Mouse (Mus musculus): ENCODE measurements at regions not wholly inside any gene's neighbourhood (a gene's known extent, or its start where the extent isn't known, plus 50 kb on each side); places are given as distances from the start of the nearest gene placed in this dataset.
"Not testable (repeated sequence)": the region's sequence is repeated elsewhere in the genome, so short reads cannot be mapped to it uniquely, and the experiment has no call there.

- DNase-seq = no peak
These were observed 88.3 kb upstream of the Tmem28 start for GRCm38 (mm10) chrX:99732526-99732925.

- DNase-seq = no peak
These were observed 95.7 kb upstream of the Tmem28 start for GRCm38 (mm10) chrX:99725101-99725500.

- DNase-seq = no peak
These were observed 125.5 kb upstream of the Tmem28 start for GRCm38 (mm10) chrX:99695366-99695765.

DNA sequence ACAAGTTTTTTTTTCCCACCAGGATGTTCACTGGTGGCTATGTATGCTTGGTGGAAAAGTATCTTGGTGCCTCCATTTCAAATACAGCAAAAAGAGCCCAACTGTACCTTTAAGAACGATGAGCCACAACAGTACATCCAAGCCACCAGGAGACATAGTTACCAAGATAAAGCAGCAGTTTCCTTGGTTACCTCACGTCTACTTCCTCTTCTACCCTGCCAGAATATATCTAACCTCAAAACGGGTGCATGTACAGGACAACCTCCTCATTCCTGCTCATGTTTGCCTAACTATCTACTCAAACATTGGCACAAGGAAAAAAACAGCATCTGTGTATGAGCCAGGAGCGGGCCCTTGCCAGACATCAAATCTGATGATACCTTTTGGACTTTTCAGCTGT is 129.8 kb upstream of the Tmem28 start:
- no peak for DNase-seq

DNA sequence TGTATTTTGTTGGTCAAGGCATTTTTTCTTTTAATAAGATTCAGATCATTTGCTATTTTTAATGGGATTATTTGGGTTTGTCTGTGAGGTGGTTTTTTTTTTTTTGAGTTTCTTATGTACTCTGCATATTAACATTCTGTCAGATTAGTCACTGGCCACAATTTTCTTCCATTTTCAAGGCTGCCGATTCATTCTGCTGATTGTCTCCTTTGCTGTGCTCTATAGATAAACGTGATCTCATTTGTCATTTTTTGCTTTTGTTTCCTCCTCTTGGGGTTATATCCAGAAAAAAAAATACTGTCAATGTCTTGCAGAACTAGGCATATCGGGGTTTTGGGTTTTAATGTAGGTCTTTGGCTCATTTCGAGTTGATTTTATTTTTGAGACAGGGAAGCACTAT is 131.1 kb upstream of the Tmem28 start:
- no peak for DNase-seq

GRCm38 (mm10) chrX:99682491-99682890 is 138.3 kb upstream of the Tmem28 start:
- not testable (repeated sequence) for DNase-seq

DNA sequence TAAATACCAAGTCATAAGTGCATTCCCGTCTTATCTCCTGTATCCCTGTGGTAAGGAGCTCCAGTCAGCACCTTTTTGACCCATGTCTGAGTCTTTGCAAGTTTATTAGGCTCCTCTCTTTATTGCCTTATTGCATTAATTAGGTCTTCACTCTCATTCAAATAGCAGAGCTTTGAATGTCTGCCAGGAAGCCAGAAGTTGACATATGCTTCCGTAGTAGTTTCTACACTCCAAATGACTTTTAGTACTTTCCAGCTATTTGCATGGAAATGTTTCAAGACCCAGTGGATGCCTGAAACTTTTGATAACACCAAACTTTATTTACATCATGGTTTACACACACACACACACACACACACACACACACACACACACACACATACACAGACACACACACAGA is 153.2 kb upstream of the Tmem28 start:
- no peak for DNase-seq

GRCm38 (mm10) chrX:99662566-99662965 is 158.3 kb upstream of the Tmem28 start:
- DNase-seq = no peak

DNA sequence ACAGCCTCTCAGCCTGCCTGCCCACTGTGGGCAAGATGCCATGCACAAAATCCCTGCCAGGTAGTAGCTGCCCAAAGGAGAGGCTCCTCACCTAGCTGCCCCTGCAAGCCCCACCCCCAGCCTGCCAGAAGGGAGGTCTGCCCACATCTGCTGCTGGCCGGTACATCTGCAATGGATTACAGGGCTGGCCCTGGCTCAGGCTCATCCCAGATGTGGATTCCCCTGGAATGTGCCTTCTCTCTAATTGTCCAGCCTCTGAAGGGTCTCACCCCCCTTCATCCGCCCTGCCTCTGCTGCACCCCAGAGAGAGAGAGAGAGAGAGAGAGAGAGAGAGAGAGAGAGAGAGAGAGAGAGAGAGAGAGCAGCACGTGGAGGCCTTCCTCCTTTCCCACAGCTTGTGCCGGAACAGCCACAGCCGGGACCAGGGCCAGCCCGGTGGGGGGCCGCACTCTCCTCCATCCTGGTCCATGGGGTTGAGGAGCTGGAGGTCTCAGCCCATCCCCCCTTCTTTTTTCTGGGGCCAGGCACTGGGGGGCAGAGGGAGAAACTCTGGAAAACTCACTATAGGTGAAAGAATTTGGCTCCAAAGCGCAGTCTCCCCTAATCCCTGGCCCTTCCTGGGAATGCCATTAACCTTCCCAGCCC is 161.2 kb upstream of the Tmem28 start:
- no peak for DNase-seq

DNA sequence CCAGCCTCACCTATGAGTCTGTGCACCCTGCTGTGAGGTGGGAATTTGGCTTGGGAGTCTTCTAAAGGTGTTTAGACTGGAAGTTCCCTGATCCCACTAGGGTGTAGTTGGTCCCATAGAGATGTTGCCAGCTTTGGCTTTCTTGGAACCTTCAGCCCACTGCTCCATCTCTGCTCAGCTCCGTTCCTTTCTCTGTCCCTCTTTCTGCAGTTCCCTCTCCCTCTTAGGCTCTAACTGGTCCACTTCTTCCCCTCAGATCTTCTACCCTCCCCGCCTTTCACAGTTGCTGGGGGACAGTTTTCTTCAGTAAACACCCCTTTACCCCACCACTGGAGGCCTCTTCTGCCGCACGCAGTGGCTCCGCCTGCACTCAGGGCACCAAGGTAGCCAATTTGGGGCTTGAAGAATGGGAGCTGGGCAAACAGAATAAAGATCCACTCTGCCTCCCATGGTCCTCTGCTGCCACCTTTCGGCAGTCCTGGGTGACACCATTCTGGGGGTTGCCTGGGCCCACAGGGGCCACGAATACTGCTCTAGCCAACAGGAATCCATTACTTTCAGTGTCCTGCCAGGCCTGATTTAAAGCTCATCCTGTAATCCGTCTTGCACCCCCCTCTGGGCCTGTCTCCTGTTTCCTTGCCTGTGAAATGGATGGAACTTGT is 162.9 kb upstream of the Tmem28 start:
- peak; percentile 33 to 39 for DNase-seq

- no peak for DNase-seq
These were observed 163.8 kb upstream of the Tmem28 start for GRCm38 (mm10) chrX:99656988-99657387.

DNA sequence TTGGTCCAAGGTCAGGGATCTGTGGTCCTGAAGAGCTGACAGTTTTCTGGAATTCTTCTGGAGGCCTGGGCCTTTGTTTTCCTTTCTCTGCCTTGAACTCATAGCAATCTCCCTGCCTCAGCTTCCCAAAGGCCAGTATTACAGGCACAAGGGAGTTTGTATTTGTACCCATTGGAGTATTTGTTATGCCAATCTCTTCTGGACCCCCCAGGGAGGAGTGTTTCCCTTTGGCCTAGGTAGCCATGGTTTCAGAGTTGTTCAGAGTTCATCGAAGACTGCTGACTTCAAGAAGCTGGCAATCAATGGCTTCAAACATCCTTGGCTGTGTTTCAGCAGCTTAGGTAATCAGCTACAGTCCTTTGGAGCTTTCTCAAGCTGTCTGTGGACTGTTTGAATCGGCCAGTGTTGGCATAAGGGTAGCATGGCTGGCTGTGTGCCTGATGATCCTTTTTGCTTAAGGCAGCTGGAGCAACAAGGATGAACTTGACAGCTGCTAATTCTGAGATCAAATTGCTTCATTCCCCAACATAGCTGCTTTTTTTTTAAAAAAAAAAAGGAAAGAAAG is 161.2 kb upstream of the Pja1 start:
- peak; percentile 4 to 22 for DNase-seq

DNA sequence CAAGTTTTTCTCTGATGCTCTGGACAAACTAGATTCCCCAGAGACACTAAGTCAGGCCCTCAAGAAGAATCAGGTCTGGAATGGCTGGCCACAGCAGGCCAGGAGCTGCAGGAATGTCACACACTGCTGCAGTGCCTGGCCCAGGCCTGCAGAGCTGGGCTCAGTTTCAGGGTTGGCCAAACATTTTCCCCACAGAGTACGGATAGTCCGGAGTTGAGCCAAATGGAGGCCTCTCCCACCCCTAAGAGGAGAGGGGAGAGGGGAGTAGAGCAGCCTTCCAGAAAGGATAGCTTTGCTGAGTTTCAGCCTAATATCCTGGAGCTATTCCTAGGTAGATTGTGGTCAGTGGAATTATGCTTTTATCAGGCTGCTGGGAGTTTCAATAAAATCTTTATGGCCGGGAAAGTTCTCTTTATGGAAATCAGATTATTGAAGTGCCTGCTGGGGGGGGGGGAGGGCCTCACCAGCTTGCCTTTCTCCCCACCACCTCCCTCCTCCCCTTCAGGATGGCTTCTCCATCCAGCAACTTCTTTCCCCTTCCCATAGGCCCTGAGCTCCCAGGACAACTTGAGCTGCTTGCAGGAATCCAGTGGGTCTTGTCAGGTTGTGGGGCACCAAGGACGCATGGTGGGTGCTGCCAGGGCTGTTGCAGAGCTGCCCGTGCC is 153.6 kb upstream of the Pja1 start:
- DNase-seq = no peak

GRCm38 (mm10) chrX:99612130-99612759 is 141.2 kb upstream of the Pja1 start:
- DNase-seq = no peak

DNA sequence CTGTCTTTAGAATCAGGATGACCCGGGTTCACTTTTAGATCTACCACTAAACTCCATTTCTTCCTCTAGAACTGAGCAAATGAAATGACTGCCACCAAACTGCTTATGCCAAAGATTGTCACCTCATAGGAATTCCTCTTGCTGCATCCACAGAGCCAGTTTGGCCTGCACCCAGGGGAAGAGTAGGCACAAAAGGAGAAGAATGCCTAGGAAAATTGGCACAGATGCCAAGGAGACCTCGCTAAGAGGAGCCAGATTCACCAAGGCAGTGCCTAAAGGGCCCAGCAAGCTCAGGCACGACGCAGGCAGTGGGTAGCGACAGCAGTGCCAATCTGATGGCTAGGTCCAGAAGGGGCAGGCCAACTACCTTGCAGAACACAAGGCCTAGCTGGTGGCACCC is 139.0 kb upstream of the Pja1 start:
- no peak for DNase-seq

DNA sequence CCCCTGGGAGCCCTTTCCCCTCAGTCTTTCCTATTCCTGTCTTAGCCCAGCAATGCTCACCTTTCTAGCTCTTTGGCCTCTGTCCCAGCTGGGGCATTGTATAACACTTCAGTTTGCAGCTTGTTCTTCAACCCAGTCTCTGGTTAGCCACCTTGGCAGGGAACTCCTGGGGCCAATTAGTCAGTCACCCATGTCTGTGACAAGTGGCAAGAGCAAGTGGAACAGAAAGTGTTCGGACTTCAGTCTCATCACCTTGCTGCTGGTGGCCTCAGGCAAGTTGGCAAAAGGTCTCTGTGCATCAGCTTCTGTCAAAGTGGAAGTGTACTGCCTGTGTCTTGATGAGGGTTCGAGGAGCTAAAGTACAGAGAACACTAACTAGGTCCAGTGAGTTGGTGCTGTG is 138.5 kb upstream of the Pja1 start:
- DNase-seq = no peak

GRCm38 (mm10) chrX:99608284-99608692 is 137.2 kb upstream of the Pja1 start:
- DNase-seq = no peak

GRCm38 (mm10) chrX:99605084-99605824 is 134.2 kb upstream of the Pja1 start:
- DNase-seq = no peak

- no peak for DNase-seq
These were observed 132.6 kb upstream of the Pja1 start for GRCm38 (mm10) chrX:99603714-99604113.

DNA sequence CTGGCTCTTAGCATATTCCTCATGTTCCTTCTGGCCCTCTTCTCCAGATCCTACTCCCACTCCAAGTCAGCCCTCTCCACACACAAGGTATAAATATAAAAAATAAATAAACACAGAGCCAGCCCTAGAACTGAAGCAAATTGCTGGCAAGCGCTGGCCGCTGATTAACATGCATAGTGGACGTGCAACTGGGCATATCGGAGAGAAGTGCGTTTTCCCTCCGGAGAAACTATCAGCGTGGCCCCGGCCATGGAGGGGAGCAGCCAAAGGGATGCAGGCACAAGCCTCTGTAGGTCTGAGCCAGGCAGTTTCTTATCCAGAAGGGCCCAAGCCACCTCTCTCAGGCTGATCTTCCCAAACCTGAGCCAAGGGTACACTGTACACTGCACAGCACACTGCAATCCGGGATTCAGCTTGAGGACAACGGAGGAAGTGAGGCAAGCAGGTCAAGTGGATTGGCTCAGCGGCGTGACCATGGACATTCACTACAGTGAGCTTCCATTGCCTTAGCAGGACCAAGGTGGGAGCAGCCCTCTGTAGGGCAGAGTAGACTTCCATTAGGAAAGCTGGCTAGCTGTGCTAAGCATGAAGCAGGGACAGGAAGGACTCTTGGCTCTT is 131.3 kb upstream of the Pja1 start:
- DNase-seq = no peak

- no peak for DNase-seq
These were observed 124.4 kb upstream of the Pja1 start for GRCm38 (mm10) chrX:99595493-99595892.

DNA sequence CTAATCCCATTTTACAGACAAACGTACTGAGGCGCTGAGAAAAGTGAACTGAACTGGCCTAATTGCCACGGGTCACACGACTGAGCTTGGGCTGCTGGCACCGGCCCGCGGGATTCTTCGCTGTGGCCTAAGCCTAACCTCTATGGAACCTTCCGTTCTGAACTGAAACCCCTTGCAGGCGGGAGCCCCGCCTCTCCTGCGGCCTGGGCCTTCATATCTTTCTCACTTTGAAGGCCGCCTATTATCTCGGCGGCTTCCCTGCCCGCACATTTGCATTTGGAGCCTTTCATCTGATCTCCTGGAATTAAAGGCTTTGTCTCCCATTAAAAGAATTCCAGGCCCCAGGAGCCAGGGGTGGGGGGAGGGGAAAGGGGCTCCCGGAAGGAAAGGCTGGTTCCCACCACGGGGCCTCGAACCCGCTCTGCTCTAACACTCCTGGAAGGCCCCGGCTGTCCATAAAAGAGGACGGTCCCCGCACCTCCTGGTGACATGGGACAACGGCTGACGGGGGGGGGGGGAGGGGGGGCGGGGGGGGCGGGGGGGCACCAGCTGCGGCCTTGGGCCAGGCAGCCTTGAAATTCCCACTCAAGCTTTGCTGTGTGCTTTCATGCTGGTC is 122.9 kb upstream of the Pja1 start:
- DNase-seq = no peak

Measured in lung, adult 18-20 months (tissue).